Mouse (Mus musculus): ENCODE measurements at regions not wholly inside any gene's neighbourhood (a gene's known extent, or its start where the extent isn't known, plus 50 kb on each side); places are given as distances from the start of the nearest gene placed in this dataset.

DNA sequence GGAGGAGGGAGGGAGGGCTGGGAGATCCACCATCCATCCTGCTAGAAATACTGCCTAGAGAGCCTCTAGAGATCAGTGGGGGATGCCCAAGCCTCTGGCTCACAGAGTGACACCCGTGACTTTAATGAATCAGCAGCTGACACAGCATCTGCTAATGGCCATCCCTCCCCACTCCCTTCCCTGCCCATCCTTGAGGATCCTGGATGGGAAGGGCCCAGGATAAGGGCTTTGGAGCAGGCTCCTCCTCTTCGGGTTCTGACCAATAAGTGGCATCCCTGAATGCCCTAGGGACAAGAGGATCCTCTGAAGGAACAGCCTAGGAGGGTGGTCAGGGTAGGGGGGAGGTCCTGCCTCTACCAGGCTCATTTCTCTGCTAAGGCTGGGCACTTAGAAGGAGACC lies 55.3 kb upstream of the Rtl6 start:
- TF ChIP-seq POLR2A (IDR thresholded peaks at IDR 0.05; ENCODE audit: low read depth, low read length) (no peak), CTCF (IDR thresholded peaks at IDR 0.05; ENCODE audit: extremely low read depth, insufficient read depth, insufficient read length, insufficient replicate concordance) (no peak)

All from spleen, adult 2 months (tissue).